Mouse (Mus musculus) neural tube, embryonic 11.5 days (tissue): ENCODE data around the gene Pip4k2c. TPM values are rescaled to one million over a fixed set of nuclear protein-coding genes. Genes with fewer than 3 reads are reported as not detected.

ENCODE experiments used
- ATAC-seq: fragments of 200-750 bp; cut with Nextera tagmentation; 2 replicates; pipeline ENCODE4 v1.8.0; 2017; ENCODE audit warnings: moderate number of reproducible peaks, mild to moderate bottlenecking, moderate TSS enrichment, moderate library complexity; ENCODE audit not compliant: insufficient read depth, low FRiP score, low TSS enrichment
- DNase-seq: peaks from one replicate; pipeline ENCODE4 v3.0.0-alpha.2; 2015; ENCODE audit warnings: low spot score
- H3K27ac ChIP-seq: fragments of 300-500 bp; sonication (generic); 2 replicates; pipeline ENCODE4 v1.5.1; 2014; ENCODE audit warnings: low read depth, mild to moderate bottlenecking, low read length
- H3K27me3 ChIP-seq: fragments of 300-500 bp; sonication (generic); 2 replicates; pipeline ENCODE4 v1.6.1; 2014; ENCODE audit warnings: mild to moderate bottlenecking, low read length, mixed read lengths; ENCODE audit not compliant: control insufficient read depth, insufficient read depth
- H3K36me3 ChIP-seq: fragments of 300-500 bp; sonication (generic); 2 replicates; pipeline ENCODE4 v1.6.1; 2014; ENCODE audit warnings: mild to moderate bottlenecking, low read length, moderate library complexity, mixed read lengths; ENCODE audit not compliant: control insufficient read depth, insufficient read depth
- H3K4me1 ChIP-seq: fragments of 300-500 bp; sonication (generic); 2 replicates; pipeline ENCODE4 v1.6.1; 2014; ENCODE audit warnings: low read length, mixed read lengths; ENCODE audit not compliant: control insufficient read depth, insufficient read depth
- H3K4me2 ChIP-seq: fragments of 300-500 bp; sonication (generic); 2 replicates; pipeline ENCODE4 v1.6.1; 2014; ENCODE audit warnings: low read depth, mild to moderate bottlenecking, moderate library complexity
- H3K4me3 ChIP-seq: fragments of 300-500 bp; sonication (generic); 2 replicates; pipeline ENCODE4 v1.5.1; 2014; ENCODE audit warnings: low read depth, low read length
- H3K9ac ChIP-seq: fragments of 300-500 bp; sonication (generic); 2 replicates; pipeline ENCODE4 v1.6.1; 2014; ENCODE audit warnings: mild to moderate bottlenecking, low read length
- H3K9me3 ChIP-seq: fragments of 300-500 bp; sonication (generic); 2 replicates; pipeline ENCODE4 v1.6.1; 2016; ENCODE audit warnings: low read length; ENCODE audit not compliant: control insufficient read depth
- WGBS: fragments of 180-500 bp; shearing (Covaris S2); extraction: QIAGEN DNeasy Blood & Tissue Kit; methylation state at CpG from one replicate; pipeline ENCODE4 v1.1.7; 2014; 5-methylcytosine and 5-hydroxymethylcytosine counted together
- polyA plus RNA-seq: library from polyadenylated mRNA; unstranded; fragments of >200 nt; fragmentation: Nextera tagmentation; extraction: Ambion mirVana; gene quantifications from 2 replicates; pipeline ENCODE4 v1.2.1, GENCODE M21; 2014

Gene Pip4k2c
- polyA plus RNA-seq, 1 experiment from 2014 or later, result 16.4 TPM

- DNase-seq, result no peak
- H3K27me3 ChIP-seq, result peaks cover 43% of the 10 kb centered on the region
Observed at GRCm38 (mm10) chr10:127176228-127176627, 35.2 kb downstream of the Pip4k2c start.

GRCm38 (mm10) chr10:127174170-127174569 lies 37.2 kb downstream of the Pip4k2c start:
- Histone ChIP-seq H3K9ac (no peak overlapping the region), H3K4me1 (peaks cover 9% of the 10 kb centered on the region), H3K9me3 (no peaks in the 10 kb centered on the region), H3K27me3 (peaks cover 43% of the 10 kb centered on the region), H3K36me3 (no peaks in the 10 kb centered on the region), H3K27ac (no peak overlapping the region), H3K4me2 (no peak overlapping the region), H3K4me3 (no peak overlapping the region)
- ATAC-seq, result no peak
- DNase-seq, result no peak
- WGBS, result 94% methylated on average over 7 of the region's 7 CpGs

More at GRCm38 (mm10) chr10:127176228-127176627, 35.2 kb downstream of the Pip4k2c start:
- Histone ChIP-seq H3K4me1 (peaks cover 11% of the 10 kb centered on the region; the same call in 1 of the 2 replicates), H3K4me2 (no peak overlapping the region), H3K9ac (no peak overlapping the region), H3K27ac (no peak overlapping the region), H3K9me3 (no peaks in the 10 kb centered on the region), H3K36me3 (no peaks in the 10 kb centered on the region), H3K4me3 (no peak overlapping the region)
- no peak for ATAC-seq
- 43% methylated on average over 3 of the region's 3 CpGs for WGBS

GRCm38 (mm10) chr10:127173148-127174065 lies 38.0 kb downstream of the Pip4k2c start:
- H3K27me3 ChIP-seq, result peaks cover 40% of the 10 kb centered on the region
- H3K36me3 ChIP-seq, result no peaks in the 10 kb centered on the region
- WGBS, result 83% methylated on average over 16 of the region's 16 CpGs
- H3K4me3 ChIP-seq, result no peak overlapping the region
- ATAC-seq, result no peak
- no peak for DNase-seq
- H3K9ac ChIP-seq, result no peak overlapping the region
- no peak overlapping the region for H3K4me2 ChIP-seq
- H3K9me3 ChIP-seq, result no peaks in the 10 kb centered on the region
- no peak overlapping the region for H3K27ac ChIP-seq
- peaks cover 9% of the 10 kb centered on the region for H3K4me1 ChIP-seq

GRCm38 (mm10) chr10:127171631-127172200 lies 39.7 kb downstream of the Pip4k2c start:
- Histone ChIP-seq H3K9me3 (no peaks in the 10 kb centered on the region), H3K9ac (no peak overlapping the region), H3K27ac (no peak overlapping the region), H3K27me3 (peaks cover 44% of the 10 kb centered on the region), H3K4me2 (no peak overlapping the region), H3K4me1 (peaks cover 4% of the 10 kb centered on the region; the same call in 1 of the 2 replicates), H3K36me3 (no peaks in the 10 kb centered on the region), H3K4me3 (no peak overlapping the region)
- DNase-seq, result no peak
- 91% methylated on average over 15 of the region's 15 CpGs for WGBS
- ATAC-seq, result no peak

GRCm38 (mm10) chr10:127170837-127171272 lies 40.5 kb downstream of the Pip4k2c start:
- H3K4me3 ChIP-seq, result peak overlapping the region; percentile 25
- ATAC-seq, result peak; percentile 54; the same call in 1 of the 2 replicates
- no peak overlapping the region for H3K9ac ChIP-seq

GRCm38 (mm10) chr10:127170002-127170401 lies 41.4 kb downstream of the Pip4k2c start:
- Histone ChIP-seq H3K27ac (no peak overlapping the region), H3K27me3 (peaks cover 55% of the 10 kb centered on the region), H3K9ac (no peak overlapping the region), H3K36me3 (no peaks in the 10 kb centered on the region), H3K4me1 (peaks cover 9% of the 10 kb centered on the region; the same call in 1 of the 2 replicates), H3K4me2 (peak overlapping the region; percentile 45), H3K4me3 (no peak overlapping the region), H3K9me3 (no peaks in the 10 kb centered on the region)
- ATAC-seq, result no peak
- DNase-seq, result peak; percentile 57
- 2% methylated on average over 22 of the region's 22 CpGs for WGBS

More at GRCm38 (mm10) chr10:127170837-127171272, 40.5 kb downstream of the Pip4k2c start:
- Histone ChIP-seq H3K4me1 (peaks cover 4% of the 10 kb centered on the region; the same call in 1 of the 2 replicates), H3K4me2 (peak overlapping the region; percentile 45), H3K36me3 (no peaks in the 10 kb centered on the region), H3K27me3 (peaks cover 51% of the 10 kb centered on the region), H3K9me3 (no peaks in the 10 kb centered on the region), H3K27ac (no peak overlapping the region)
- under 1% methylated on average over 29 of the region's 29 CpGs for WGBS
- peak; percentile 81 for DNase-seq

- DNase-seq (no peak), ATAC-seq (no peak)
- Histone ChIP-seq H3K27me3 (peaks cover 55% of the 10 kb centered on the region), H3K9me3 (no peaks in the 10 kb centered on the region), H3K9ac (no peak overlapping the region), H3K4me3 (no peak overlapping the region), H3K27ac (no peak overlapping the region), H3K4me2 (no peak overlapping the region), H3K36me3 (no peaks in the 10 kb centered on the region), H3K4me1 (peaks cover 9% of the 10 kb centered on the region; the same call in 1 of the 2 replicates)
- WGBS, result 57% methylated on average over 10 of the region's 10 CpGs
Observed at GRCm38 (mm10) chr10:127167614-127168192, 43.7 kb downstream of the Pip4k2c start.

GRCm38 (mm10) chr10:127166771-127167613 lies 44.4 kb downstream of the Pip4k2c start:
- H3K9ac ChIP-seq, result peak overlapping the region; percentile 67
- 22% methylated on average over 15 of the region's 15 CpGs for whole genome bisulfite sequencing

More at GRCm38 (mm10) chr10:127166771-127167613, 44.4 kb downstream of the Pip4k2c start:
- H3K9me3 ChIP-seq, result no peaks in the 10 kb centered on the region
- no peak for DNase-seq
- H3K27me3 ChIP-seq, result peaks cover 55% of the 10 kb centered on the region
- no peak for ATAC-seq
- H3K4me1 ChIP-seq, result peaks cover 9% of the 10 kb centered on the region; the same call in 1 of the 2 replicates
- H3K4me3 ChIP-seq, result peak overlapping the region; percentile 58
- H3K27ac ChIP-seq, result no peak overlapping the region
- no peaks in the 10 kb centered on the region for H3K36me3 ChIP-seq
- H3K4me2 ChIP-seq, result peak overlapping the region; percentile 97
